Mouse (Mus musculus): ENCODE measurements around the gene Fxyd1.

DNA sequence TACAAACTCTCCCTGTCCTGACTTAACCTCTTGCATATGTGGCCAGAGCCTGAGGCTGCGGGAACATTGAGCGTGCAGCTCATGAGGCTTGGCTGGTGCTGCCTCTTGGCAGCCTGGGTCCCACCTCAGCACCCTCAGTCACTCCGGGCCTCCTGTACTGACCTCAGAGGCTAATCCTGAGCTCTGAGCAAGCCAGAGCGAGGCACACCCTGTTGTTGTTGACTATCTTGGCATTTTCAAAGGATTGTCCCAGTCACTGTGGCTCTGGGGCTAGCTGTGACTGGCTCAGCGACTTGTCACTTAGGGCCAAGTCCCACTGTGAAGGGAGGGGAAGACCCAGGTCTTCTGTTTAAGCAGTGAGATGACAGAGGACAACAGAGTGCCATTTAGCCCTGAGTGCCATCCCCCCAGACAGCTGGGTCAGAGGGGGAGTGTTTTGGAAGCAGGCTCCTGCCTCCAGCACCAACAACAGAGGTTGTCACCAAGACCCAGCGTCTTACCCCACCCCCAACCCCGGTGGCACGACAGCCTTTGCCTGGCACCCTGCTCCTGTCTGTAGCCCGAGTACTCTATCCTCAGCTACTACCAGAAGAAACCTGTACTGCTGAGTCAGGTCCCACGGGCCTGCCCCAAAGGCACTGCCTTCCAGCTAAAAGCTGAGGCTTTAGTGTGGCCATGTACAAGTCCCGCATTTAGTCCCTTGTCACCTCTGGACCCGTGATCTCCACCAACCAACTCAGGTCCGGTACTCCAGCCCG is 26.0 kb upstream of the Fxyd1 start:
- TF ChIP-seq CTCF (IDR thresholded peaks at IDR 0.05; ENCODE audit: low read depth, low read length) (no peak), POLR2A (IDR thresholded peaks at IDR 0.05; ENCODE audit: borderline replicate concordance, low read depth, low read length) (no peak)

All from bone marrow macrophage, adult 2 months (primary cell).